Mouse (Mus musculus): ENCODE results near the gene C1ql3. TPM values are rescaled to one million over a fixed set of nuclear protein-coding genes. Genes with fewer than 3 reads are reported as not detected.

C1ql3 gene
- total RNA-seq, 1 experiment from 2014 or later, result 0.05 TPM

GRCm38 (mm10) chr2:12973752-12974151, 37.9 kb downstream of the C1ql3 start:
- no peak for ATAC-seq (replicated peaks in 1 of 2; ENCODE audit: insufficient read depth in 1 of 2, low FRiP score in 2 of 2, low TSS enrichment in 1 of 2, low read depth in 1 of 2, poor library complexity in 2 of 2, severe bottlenecking in 2 of 2)

GRCm38 (mm10) chr2:12970049-12970724, 41.4 kb downstream of the C1ql3 start:
- ATAC-seq (replicated peaks in 1 of 2; ENCODE audit: insufficient read depth in 1 of 2, low FRiP score in 2 of 2, low TSS enrichment in 1 of 2, low read depth in 1 of 2, poor library complexity in 2 of 2, severe bottlenecking in 2 of 2), result no peak

- no peak for ATAC-seq (replicated peaks in 1 of 2; ENCODE audit: insufficient read depth in 1 of 2, low FRiP score in 2 of 2, low TSS enrichment in 1 of 2, low read depth in 1 of 2, poor library complexity in 2 of 2, severe bottlenecking in 2 of 2)
Observed at GRCm38 (mm10) chr2:12956703-12957424, 54.7 kb downstream of the C1ql3 start.

Other genes starting within 250 kb of the C1ql3 start
- 13.9 and 24.6 TPM in 2 replicates for gene Pter, start 87.8 kb downstream of the C1ql3 start, total RNA-seq (2017)